Mouse (Mus musculus): Measurements from ENCODE around the gene Ptrh2. TPM values are rescaled to one million over a fixed set of nuclear protein-coding genes. Genes with fewer than 3 reads are reported as not detected.

Ptrh2 gene
- polyA plus RNA-seq, 1 experiment from 2014 or later = 36.2 TPM

DNA sequence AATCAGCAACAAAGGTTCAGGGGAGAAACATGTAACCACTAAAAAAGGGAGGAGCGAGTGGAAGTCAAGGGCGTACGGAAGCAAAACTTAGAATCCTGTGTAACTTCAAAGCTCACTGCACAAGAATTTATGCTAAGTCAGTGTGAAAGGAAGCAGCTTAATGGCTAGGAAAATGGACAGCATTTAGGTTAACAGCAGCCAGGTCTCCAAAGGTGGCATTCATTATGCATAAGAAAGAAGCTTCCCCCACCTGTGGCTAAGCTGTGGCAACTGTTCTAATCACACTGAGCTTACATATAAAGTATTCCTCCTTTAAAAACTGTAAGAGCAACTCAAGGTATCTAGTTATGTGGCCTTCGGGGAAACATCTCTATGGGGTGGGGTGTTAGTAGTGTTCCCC is 17.4 kb downstream of the Ptrh2 start:
- ATAC-seq (ENCODE audit: low FRiP score, low read depth) = no peak
- Histone ChIP-seq H3K4me2 (replicated peaks) (no peak overlapping the region), H3K27ac (no peak overlapping the region), H3K36me3 (peaks cover 93% of the 10 kb centered on the region), H3K4me3 (no peak overlapping the region), H3K4me1 (no peaks in the 10 kb centered on the region), H3K9me3 (no peaks in the 10 kb centered on the region), H3K9ac (no peak overlapping the region), H3K27me3 (no peaks in the 10 kb centered on the region)
- WGBS = 88% methylated on average over 4 of the region's 4 CpGs

- Histone ChIP-seq H3K36me3 (peaks cover 76% of the 10 kb centered on the region), H3K4me3 (no peak overlapping the region), H3K4me2 (replicated peaks) (no peak overlapping the region), H3K27me3 (no peaks in the 10 kb centered on the region), H3K4me1 (no peaks in the 10 kb centered on the region), H3K27ac (no peak overlapping the region), H3K9me3 (no peaks in the 10 kb centered on the region), H3K9ac (no peak overlapping the region)
- ATAC-seq (ENCODE audit: low FRiP score, low read depth) = no peak
Measured at GRCm38 (mm10) chr11:86714606-86715005, 30.8 kb downstream of the Ptrh2 start.

- 89% methylated on average over 6 of the region's 6 CpGs for WGBS
- Histone ChIP-seq H3K9me3 (no peaks in the 10 kb centered on the region), H3K4me2 (replicated peaks) (no peak overlapping the region), H3K9ac (no peak overlapping the region), H3K4me1 (no peaks in the 10 kb centered on the region), H3K27ac (no peak overlapping the region), H3K4me3 (no peak overlapping the region), H3K27me3 (no peaks in the 10 kb centered on the region), H3K36me3 (peaks cover 68% of the 10 kb centered on the region)
- no peak for ATAC-seq (ENCODE audit: low FRiP score, low read depth)
Measured at GRCm38 (mm10) chr11:86717306-86718065, 33.7 kb downstream of the Ptrh2 start.

GRCm38 (mm10) chr11:86718369-86718768 is 34.6 kb downstream of the Ptrh2 start:
- Histone ChIP-seq H3K36me3 (peaks cover 69% of the 10 kb centered on the region), H3K4me2 (replicated peaks) (no peak overlapping the region), H3K27ac (no peak overlapping the region), H3K9me3 (no peaks in the 10 kb centered on the region), H3K9ac (no peak overlapping the region), H3K4me3 (no peak overlapping the region), H3K4me1 (no peaks in the 10 kb centered on the region), H3K27me3 (no peaks in the 10 kb centered on the region)
- 96% methylated on average over 3 of the region's 3 CpGs for WGBS
- no peak for ATAC-seq (ENCODE audit: low FRiP score, low read depth)

DNA sequence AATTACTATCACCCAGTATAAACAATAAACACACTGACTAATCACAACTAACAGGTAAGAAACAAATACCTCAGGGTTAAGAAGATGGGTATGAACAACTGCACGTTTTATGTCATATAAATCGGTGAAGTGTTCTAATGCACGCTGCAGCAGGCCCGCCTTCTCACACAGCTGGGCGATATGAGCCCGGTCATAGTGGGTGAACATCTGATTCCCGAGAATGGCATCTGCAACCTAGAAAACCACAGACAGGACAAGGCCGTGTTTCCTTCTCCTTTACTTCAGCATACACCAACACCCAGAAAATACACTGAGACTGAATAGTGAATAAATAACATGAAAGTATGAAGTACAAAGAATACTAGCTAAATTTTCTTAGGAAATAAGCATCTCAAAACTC is 35.6 kb downstream of the Ptrh2 start:
- Histone ChIP-seq H3K9ac (no peak overlapping the region), H3K9me3 (no peaks in the 10 kb centered on the region), H3K4me3 (no peak overlapping the region), H3K36me3 (peaks cover 69% of the 10 kb centered on the region), H3K27me3 (no peaks in the 10 kb centered on the region), H3K4me1 (no peaks in the 10 kb centered on the region), H3K27ac (no peak overlapping the region), H3K4me2 (replicated peaks) (no peak overlapping the region)
- ATAC-seq (ENCODE audit: low FRiP score, low read depth) = no peak
- WGBS = 93% methylated on average over 8 of the region's 8 CpGs

DNA sequence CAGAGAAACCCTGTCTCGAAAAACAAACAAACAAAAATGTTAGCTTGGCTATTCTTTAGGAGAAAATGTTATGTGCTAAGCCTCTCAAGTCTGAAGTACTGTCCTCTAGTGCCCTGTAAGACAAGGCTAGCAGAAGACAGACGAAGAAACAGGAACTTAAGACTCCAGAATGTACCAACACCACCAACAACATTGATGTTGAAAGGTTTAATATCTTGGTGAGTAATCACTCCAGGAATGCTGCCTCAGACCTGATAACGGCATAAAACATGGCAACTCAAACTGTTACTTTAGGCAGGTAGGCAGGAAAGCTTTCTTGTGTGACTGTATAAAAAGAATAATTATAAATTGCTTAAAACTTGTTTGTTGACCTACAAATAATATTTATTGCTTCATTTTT is 40.2 kb downstream of the Ptrh2 start:
- H3K36me3 ChIP-seq = peaks cover 68% of the 10 kb centered on the region

GRCm38 (mm10) chr11:86724982-86725381 is 41.2 kb downstream of the Ptrh2 start:
- Histone ChIP-seq H3K9ac (no peak overlapping the region), H3K36me3 (peaks cover 65% of the 10 kb centered on the region), H3K27ac (no peak overlapping the region), H3K4me3 (no peak overlapping the region), H3K4me1 (no peaks in the 10 kb centered on the region), H3K4me2 (replicated peaks) (no peak overlapping the region), H3K27me3 (no peaks in the 10 kb centered on the region), H3K9me3 (no peaks in the 10 kb centered on the region)
- no peak for ATAC-seq (ENCODE audit: low FRiP score, low read depth)
- 88% methylated on average over 7 of the region's 7 CpGs for WGBS

More for the DNA sequence above, 40.2 kb downstream of the Ptrh2 start:
- H3K27me3 ChIP-seq = no peaks in the 10 kb centered on the region
- 95% methylated on average over 3 of the region's 3 CpGs for WGBS
- H3K9ac ChIP-seq = no peak overlapping the region
- no peaks in the 10 kb centered on the region for H3K9me3 ChIP-seq
- no peak overlapping the region for H3K4me3 ChIP-seq
- no peak overlapping the region for H3K4me2 ChIP-seq (replicated peaks)
- H3K4me1 ChIP-seq = no peaks in the 10 kb centered on the region
- no peak overlapping the region for H3K27ac ChIP-seq
- no peak for ATAC-seq (ENCODE audit: low FRiP score, low read depth)

DNA sequence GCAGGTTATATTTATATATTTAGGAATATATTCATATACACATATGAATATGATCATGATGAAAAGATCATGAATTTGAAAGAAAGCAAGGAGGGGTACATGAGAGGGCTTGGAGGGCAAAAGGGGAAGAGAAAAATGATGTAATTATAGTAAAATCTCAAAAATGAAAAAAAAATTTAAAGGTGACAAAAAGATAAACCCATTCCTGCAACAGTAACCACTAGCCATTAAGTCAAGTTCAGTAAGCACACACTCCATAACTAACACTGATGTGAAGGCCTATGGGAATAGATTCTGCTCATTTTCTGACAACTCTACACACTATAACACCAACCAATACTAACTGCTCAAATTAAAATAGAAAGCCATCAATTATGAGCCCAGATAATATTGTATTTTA is 41.8 kb downstream of the Ptrh2 start:
- Histone ChIP-seq H3K4me2 (replicated peaks) (no peak overlapping the region), H3K4me3 (no peak overlapping the region), H3K9me3 (no peaks in the 10 kb centered on the region), H3K9ac (no peak overlapping the region), H3K27me3 (no peaks in the 10 kb centered on the region), H3K36me3 (peaks cover 63% of the 10 kb centered on the region), H3K27ac (no peak overlapping the region), H3K4me1 (no peaks in the 10 kb centered on the region)
- ATAC-seq (ENCODE audit: low FRiP score, low read depth) = no peak

DNA sequence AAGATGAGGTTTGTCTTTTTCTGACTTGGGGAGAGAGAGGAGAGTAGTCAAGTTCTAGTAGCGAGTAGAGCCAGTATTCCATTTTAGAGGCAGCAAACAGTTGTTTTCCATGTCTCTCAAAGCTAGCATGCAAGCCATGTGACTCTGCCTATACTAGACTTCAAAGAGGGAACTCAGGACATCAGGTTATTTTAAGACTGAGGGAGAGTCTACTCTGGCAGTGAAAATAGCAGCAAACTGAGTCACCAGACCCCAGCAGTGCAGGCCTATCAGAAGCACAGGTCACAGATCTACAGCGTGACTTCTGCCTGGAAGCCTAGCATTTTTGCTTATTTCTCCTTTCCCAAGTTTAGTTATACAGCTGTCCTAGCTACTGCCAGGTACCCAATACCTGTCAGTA is 47.7 kb downstream of the Ptrh2 start:
- no peaks in the 10 kb centered on the region for H3K27me3 ChIP-seq
- H3K9ac ChIP-seq = no peak overlapping the region
- no peak overlapping the region for H3K4me3 ChIP-seq
- peaks cover 66% of the 10 kb centered on the region for H3K36me3 ChIP-seq
- no peaks in the 10 kb centered on the region for H3K4me1 ChIP-seq
- no peaks in the 10 kb centered on the region for H3K9me3 ChIP-seq
- 95% methylated on average over 2 of the region's 2 CpGs for WGBS
- no peak for ATAC-seq (ENCODE audit: low FRiP score, low read depth)
- no peak overlapping the region for H3K27ac ChIP-seq
- no peak overlapping the region for H3K4me2 ChIP-seq (replicated peaks)

- 86% methylated on average over 10 of the region's 10 CpGs for WGBS
- H3K9me3 ChIP-seq = no peaks in the 10 kb centered on the region
- no peak overlapping the region for H3K4me2 ChIP-seq (replicated peaks)
- ATAC-seq (ENCODE audit: low FRiP score, low read depth) = no peak
- H3K4me1 ChIP-seq = no peaks in the 10 kb centered on the region
- no peak overlapping the region for H3K9ac ChIP-seq
- H3K36me3 ChIP-seq = peaks cover 47% of the 10 kb centered on the region
- no peak overlapping the region for H3K4me3 ChIP-seq
- H3K27ac ChIP-seq = no peak overlapping the region
- no peaks in the 10 kb centered on the region for H3K27me3 ChIP-seq
Measured at GRCm38 (mm10) chr11:86734241-86734939, 50.6 kb downstream of the Ptrh2 start.

- Histone ChIP-seq H3K4me1 (no peaks in the 10 kb centered on the region), H3K9me3 (no peaks in the 10 kb centered on the region), H3K4me3 (no peak overlapping the region), H3K27ac (no peak overlapping the region), H3K36me3 (peaks cover 43% of the 10 kb centered on the region), H3K27me3 (no peaks in the 10 kb centered on the region), H3K4me2 (replicated peaks) (no peak overlapping the region), H3K9ac (no peak overlapping the region)
- no peak for ATAC-seq (ENCODE audit: low FRiP score, low read depth)
- WGBS = 91% methylated on average over 4 of the region's 4 CpGs
Measured at GRCm38 (mm10) chr11:86734993-86735392, 51.2 kb downstream of the Ptrh2 start.

GRCm38 (mm10) chr11:86737301-86738000 is 53.7 kb downstream of the Ptrh2 start:
- no peak overlapping the region for H3K9ac ChIP-seq
- no peak overlapping the region for H3K27ac ChIP-seq
- no peak overlapping the region for H3K4me3 ChIP-seq
- peaks cover 23% of the 10 kb centered on the region for H3K36me3 ChIP-seq
- 68% methylated on average over 8 of the region's 8 CpGs for WGBS
- no peak for ATAC-seq (ENCODE audit: low FRiP score, low read depth)
- no peak overlapping the region for H3K4me2 ChIP-seq (replicated peaks)
- H3K4me1 ChIP-seq = no peaks in the 10 kb centered on the region
- H3K27me3 ChIP-seq = no peaks in the 10 kb centered on the region
- no peaks in the 10 kb centered on the region for H3K9me3 ChIP-seq

Measured in limb, embryonic 13.5 days (tissue).